Mouse (Mus musculus) MEL (cell line): ENCODE results near the gene Spaca6. TPM values are rescaled to one million over a fixed set of nuclear protein-coding genes. Genes with fewer than 3 reads are reported as not detected.
A peak's percentile ranks its signal among the peaks of the same experiment; 100 is the strongest.
"Not testable (repeated sequence)": the region's sequence is repeated elsewhere in the genome, so short reads cannot be mapped to it uniquely, and the experiment has no call there.

Experiments
- DNase-seq: peaks from one replicate; pipeline ENCODE4 v3.0.0; 2011; ENCODE audit warnings: low read depth, low spot score
- H3K27ac ChIP-seq: 2 replicates; pipeline ENCODE4 v1.5.1; 2012; ENCODE audit warnings: low read depth, mild to moderate bottlenecking, control low read depth, low read length, moderate library complexity; ENCODE audit not compliant: control insufficient read depth
- H3K27me3 ChIP-seq, 2 experiments: fragments of 150-350 bp in 1 of 2; sonication (generic) in 1 of 2; 2 replicates each; pipeline ENCODE4 v1.6.1; 2012; ENCODE audit warnings: low read length in 2 of 2, mild to moderate bottlenecking in 2 of 2, improper control_type of control experiment in 1 of 2, moderate library complexity in 1 of 2; ENCODE audit not compliant: insufficient read depth in 2 of 2, control insufficient read depth in 1 of 2
- H3K36me3 ChIP-seq, 2 experiments: 2 replicates each; pipeline ENCODE4 v1.6.1; 2012 to 2014; ENCODE audit warnings: low read length in 2 of 2, improper control_type of control experiment in 1 of 2, inconsistent platforms in 1 of 2, mild to moderate bottlenecking in 1 of 2; ENCODE audit not compliant: insufficient read depth in 2 of 2, control insufficient read depth in 1 of 2
- H3K4me1 ChIP-seq, 2 experiments: fragments of 150-350 bp in 1 of 2; sonication (generic) in 1 of 2; 2 replicates each; pipeline ENCODE4 v1.6.1; 2012; ENCODE audit warnings: low read length in 2 of 2, improper control_type of control experiment in 1 of 2, mild to moderate bottlenecking in 1 of 2; ENCODE audit not compliant: insufficient read depth in 2 of 2, control insufficient read depth in 1 of 2
- H3K4me3 ChIP-seq, 2 experiments: fragments of 150-350 bp in 1 of 2; sonication (generic) in 1 of 2; 2 replicates each; pipeline ENCODE4 v1.5.1; 2012; ENCODE audit warnings: low read depth in 2 of 2, low read length in 2 of 2, mild to moderate bottlenecking in 2 of 2, moderate library complexity in 2 of 2, control low read depth in 1 of 2, improper control_type of control experiment in 1 of 2; ENCODE audit not compliant: control insufficient read depth in 1 of 2, insufficient read depth in 1 of 2
- H3K79me2 ChIP-seq: 2 replicates; pipeline ENCODE4 v1.6.1; 2012; ENCODE audit warnings: mild to moderate bottlenecking, low read length, moderate library complexity; ENCODE audit not compliant: control insufficient read depth, poor library complexity, insufficient read depth
- H3K9ac ChIP-seq: 2 replicates; pipeline ENCODE4 v1.6.1; 2012; ENCODE audit warnings: low read depth, mild to moderate bottlenecking, control low read depth, low read length, moderate library complexity; ENCODE audit not compliant: control insufficient read depth, poor library complexity, severe bottlenecking
- H3K9me3 ChIP-seq: fragments of 150-350 bp; sonication (generic); replicated peaks from 2 replicates; pipeline ENCODE4 v1.6.1; 2012; ENCODE audit warnings: mild to moderate bottlenecking, low read length, improper control_type of control experiment, moderate library complexity; ENCODE audit not compliant: insufficient read depth
- CTCF ChIP-seq, 3 experiments: IDR thresholded peaks in 2 of 3; conservative IDR thresholded peaks in 1 of 3; 2 replicates each; pipeline ENCODE4 v1.5.1; 2011 to 2012; ENCODE audit warnings: low read length in 3 of 3, low read depth in 2 of 3, mild to moderate bottlenecking in 2 of 3, improper control_type of control experiment in 1 of 3, inconsistent platforms in 1 of 3, mixed read lengths in 1 of 3, moderate library complexity in 1 of 3; ENCODE audit not compliant: control insufficient read depth in 1 of 3, insufficient read depth in 1 of 3, poor library complexity in 1 of 3, severe bottlenecking in 1 of 3
- EP300 ChIP-seq, 2 experiments: IDR thresholded peaks; 2 replicates each; pipeline ENCODE4 v1.6.1; 2011; ENCODE audit warnings: improper control_type of control experiment in 2 of 2, low read length in 2 of 2, low read depth in 1 of 2, mild to moderate bottlenecking in 1 of 2
- MAZ ChIP-seq: IDR thresholded peaks from 2 replicates; pipeline ENCODE4 v1.6.1; 2012; ENCODE audit warnings: low read depth, mild to moderate bottlenecking, inconsistent platforms, low read length, improper control_type of control experiment
- MEF2A ChIP-seq: IDR thresholded peaks from 2 replicates; pipeline ENCODE4 v1.6.1; 2014; ENCODE audit warnings: low read depth, mild to moderate bottlenecking, inconsistent platforms, low read length, improper control_type of control experiment; ENCODE audit not compliant: poor library complexity, insufficient replicate concordance, severe bottlenecking; ENCODE audit errors: extremely low read depth
- RAD21 ChIP-seq: IDR thresholded peaks from 2 replicates; pipeline ENCODE4 v1.6.1; 2011; ENCODE audit warnings: mild to moderate bottlenecking, low read depth, low read length, improper control_type of control experiment
- RCOR1 ChIP-seq: IDR thresholded peaks from 2 replicates; pipeline ENCODE4 v1.6.1; 2012; ENCODE audit warnings: low read depth, mild to moderate bottlenecking, inconsistent platforms, low read length, improper control_type of control experiment
- SMC3 ChIP-seq: IDR thresholded peaks from 2 replicates; pipeline ENCODE4 v1.6.1; 2011; ENCODE audit warnings: low read depth, low read length, improper control_type of control experiment
- TBP ChIP-seq: IDR thresholded peaks from 2 replicates; pipeline ENCODE4 v1.8.0; 2011; ENCODE audit warnings: low read depth, low read length, improper control_type of control experiment
- TCF12 ChIP-seq: IDR thresholded peaks from 2 replicates; pipeline ENCODE4 v1.6.1; 2014; ENCODE audit warnings: low read depth, mild to moderate bottlenecking, inconsistent platforms, low read length, improper control_type of control experiment, moderate library complexity
- ZC3H11A ChIP-seq: IDR thresholded peaks from 2 replicates; pipeline ENCODE4 v1.6.1; 2012; ENCODE audit warnings: low read depth, mild to moderate bottlenecking, inconsistent platforms, low read length, improper control_type of control experiment
- ZKSCAN1 ChIP-seq: IDR thresholded peaks from 2 replicates; pipeline ENCODE4 v1.6.1; 2012; ENCODE audit warnings: low read depth, mild to moderate bottlenecking, inconsistent platforms, low read length, improper control_type of control experiment, moderate library complexity
- polyA plus RNA-seq, 2 experiments: library from polyadenylated mRNA; stranded (reverse) in 1 of 2; unstranded in 1 of 2; fragments of >175 nt in 1 of 2; fragments of >200 nt in 1 of 2; gene quantifications; 2 replicates each; pipeline versions ENCODE4 v1.2.1 to v1.2.4; 2012; ENCODE audit warnings: low replicate concordance in 2 of 2, low read depth in 1 of 2; ENCODE audit not compliant: insufficient read length in 2 of 2, insufficient read depth in 1 of 2, missing spikeins in 1 of 2
- total RNA-seq: library from RNA; depleted of rRNA; stranded (reverse); fragments of 300-350 nt; gene quantifications from 2 replicates; pipeline ENCODE4 v1.2.3, GENCODE M21; 2012

The Spaca6 gene
- total and polyA plus RNA-seq, 3 experiments: 1.0 to 6.4 TPM; not detected in 1

- H3K27ac ChIP-seq: no peak overlapping the region
- peaks cover 0 to 14% of the 10 kb centered on the region in 2 experiments; a peak in 2 of 4 replicates for H3K36me3 ChIP-seq
- TF ChIP-seq RCOR1 (no peak), TBP (no peak), EP300 (IDR thresholded peaks at IDR 0.05; ENCODE audit: low read depth in 1 of 2, low read length in 2 of 2) (no peak)
- peaks cover 6 to 11% of the 10 kb centered on the region in 2 experiments; a peak in 3 of 4 replicates for H3K4me1 ChIP-seq
- H3K27me3 ChIP-seq: no peaks in the 10 kb centered on the region
- H3K4me3 ChIP-seq: no peak overlapping the region
- H3K79me2 ChIP-seq: peaks cover 3% of the 10 kb centered on the region
- DNase-seq: no peak
- H3K9me3 ChIP-seq: no peaks in the 10 kb centered on the region
- H3K9ac ChIP-seq: no peak overlapping the region
These were observed 16.7 kb downstream of the Spaca6 start for GRCm38 (mm10) chr17:17843534-17844261.

GRCm38 (mm10) chr17:17844606-17845005, 17.6 kb downstream of the Spaca6 start:
- not testable (repeated sequence) for H3K27me3 ChIP-seq, H3K27ac ChIP-seq, H3K9me3 ChIP-seq, H3K9ac ChIP-seq, H3K79me2 ChIP-seq, H3K4me3 ChIP-seq, DNase-seq
- H3K36me3 ChIP-seq: peaks cover 0 to 11% of the 10 kb centered on the region in 2 experiments; a peak in 2 of 4 replicates
- peaks cover 6 to 15% of the 10 kb centered on the region in 2 experiments for H3K4me1 ChIP-seq

GRCm38 (mm10) chr17:17845187-17846027, 18.4 kb downstream of the Spaca6 start:
- Histone ChIP-seq H3K4me3 (no peak overlapping the region), H3K9me3 (no peaks in the 10 kb centered on the region), H3K27ac (no peak overlapping the region), H3K79me2 (no peaks in the 10 kb centered on the region), H3K4me1 (peaks cover 6 to 20% of the 10 kb centered on the region in 2 experiments), H3K27me3 (no peaks in the 10 kb centered on the region), H3K36me3 (peaks cover 0 to 13% of the 10 kb centered on the region in 2 experiments; a peak in 2 of 4 replicates), H3K9ac (no peak overlapping the region)
- TF ChIP-seq ZC3H11A (peak; percentile 37; the same call in 1 of the 2 replicates), MEF2A (no peak), TCF12 (no peak), CTCF (IDR thresholded peaks at IDR 0.05 in 2 of 3, conservative IDR thresholded peaks at IDR 0.05 in 1 of 3; ENCODE audit: control insufficient read depth in 1 of 3, insufficient read depth in 1 of 3, low read depth in 2 of 3, low read length in 3 of 3, poor library complexity in 1 of 3, severe bottlenecking in 1 of 3) (peak in 2 of 3 experiments; percentile 7 to 47; a peak in 2 of 6 replicates), RAD21 (peak; percentile 48), ZKSCAN1 (no peak), SMC3 (peak; percentile 53), MAZ (no peak)
- peak; percentile 44 for DNase-seq
